Mouse (Mus musculus) kidney, adult 2 months (tissue): ENCODE measurements around the gene Hsp90ab1.

ENCODE experiments used
- CTCF ChIP-seq: fragments of 200-500 bp; conservative IDR thresholded peaks from 2 replicates; pipeline ENCODE4 v1.5.1; 2011; ENCODE audit warnings: low read depth, mild to moderate bottlenecking, control low read depth, low read length, moderate library complexity, mixed read lengths; ENCODE audit not compliant: insufficient read depth, insufficient read length
- POLR2A ChIP-seq: fragments of 200-500 bp; IDR thresholded peaks from one replicate; pipeline ENCODE4 v1.6.1; 2011; ENCODE audit warnings: low read depth, low read length, control low read depth

- TF ChIP-seq POLR2A (no peak), CTCF (no peak)
These were observed 2.2 kb upstream of the Hsp90ab1 start for GRCm38 (mm10) chr17:45575123-45575897.
